Mouse (Mus musculus) kidney, postnatal 0 days (tissue): ENCODE results near the gene Mapk14. TPM values are rescaled to one million over a fixed set of nuclear protein-coding genes. Genes with fewer than 3 reads are reported as not detected.

Experiments used
- ATAC-seq: fragments of 200-750 bp; cut with Nextera tagmentation; replicated peaks from 2 replicates; pipeline ENCODE4 v1.8.0; 2017; ENCODE audit warnings: low read depth, moderate number of reproducible peaks, moderate TSS enrichment, moderate library complexity; ENCODE audit not compliant: low FRiP score
- DNase-seq: peaks from one replicate; pipeline ENCODE4 v3.0.0-alpha.2; 2016; ENCODE audit warnings: low spot score
- H3K27ac ChIP-seq: fragments of 300-500 bp; sonication (generic); 2 replicates; pipeline ENCODE4 v1.5.1; 2014; ENCODE audit warnings: mild to moderate bottlenecking
- H3K27me3 ChIP-seq: fragments of 300-500 bp; sonication (generic); 2 replicates; pipeline ENCODE4 v1.6.1; 2014; ENCODE audit warnings: low read length, mixed read lengths; ENCODE audit not compliant: insufficient read depth
- H3K36me3 ChIP-seq: fragments of 300-500 bp; sonication (generic); 2 replicates; pipeline ENCODE4 v1.6.1; 2014; ENCODE audit warnings: low read length, mixed read lengths; ENCODE audit not compliant: insufficient read depth
- H3K4me1 ChIP-seq: fragments of 300-500 bp; sonication (generic); replicated peaks from 2 replicates; pipeline ENCODE4 v1.6.1; 2014; ENCODE audit warnings: antibody characterized with exemption, low read length, mixed read lengths; ENCODE audit not compliant: insufficient read depth
- H3K4me2 ChIP-seq: fragments of 300-500 bp; sonication (generic); 2 replicates; pipeline ENCODE4 v1.6.1; 2014; ENCODE audit warnings: mild to moderate bottlenecking, low read length, moderate library complexity, mixed read lengths
- H3K4me3 ChIP-seq: fragments of 300-500 bp; sonication (generic); replicated peaks from 2 replicates; pipeline ENCODE4 v1.5.1; 2014; ENCODE audit warnings: low read depth, low read length
- H3K9ac ChIP-seq: fragments of 300-500 bp; sonication (generic); 2 replicates; pipeline ENCODE4 v1.6.1; 2014; ENCODE audit warnings: low read depth, low read length
- H3K9me3 ChIP-seq: fragments of 300-500 bp; sonication (generic); replicated peaks from 2 replicates; pipeline ENCODE4 v1.6.1; 2016; ENCODE audit warnings: low read length, inconsistent platforms, mixed read lengths
- CTCF ChIP-seq: IDR thresholded peaks from 2 replicates; pipeline ENCODE4 v1.5.1; 2016; ENCODE audit warnings: antibody characterized with exemption, low read depth, mild to moderate bottlenecking, moderate library complexity
- WGBS: fragments of 180-500 bp; shearing (Covaris S2); extraction: QIAGEN DNeasy Blood & Tissue Kit; methylation state at CpG from one replicate; pipeline ENCODE4 v1.1.7; 2014; 5-methylcytosine and 5-hydroxymethylcytosine counted together
- polyA plus RNA-seq: library from polyadenylated mRNA; unstranded; fragments of >200 nt; fragmentation: Nextera tagmentation; extraction: Ambion mirVana; gene quantifications from 2 replicates; pipeline ENCODE4 v1.2.1, GENCODE M21; 2015

The Mapk14 gene
- 33.8 and 34.0 TPM in 2 replicates for polyA plus RNA-seq

DNA sequence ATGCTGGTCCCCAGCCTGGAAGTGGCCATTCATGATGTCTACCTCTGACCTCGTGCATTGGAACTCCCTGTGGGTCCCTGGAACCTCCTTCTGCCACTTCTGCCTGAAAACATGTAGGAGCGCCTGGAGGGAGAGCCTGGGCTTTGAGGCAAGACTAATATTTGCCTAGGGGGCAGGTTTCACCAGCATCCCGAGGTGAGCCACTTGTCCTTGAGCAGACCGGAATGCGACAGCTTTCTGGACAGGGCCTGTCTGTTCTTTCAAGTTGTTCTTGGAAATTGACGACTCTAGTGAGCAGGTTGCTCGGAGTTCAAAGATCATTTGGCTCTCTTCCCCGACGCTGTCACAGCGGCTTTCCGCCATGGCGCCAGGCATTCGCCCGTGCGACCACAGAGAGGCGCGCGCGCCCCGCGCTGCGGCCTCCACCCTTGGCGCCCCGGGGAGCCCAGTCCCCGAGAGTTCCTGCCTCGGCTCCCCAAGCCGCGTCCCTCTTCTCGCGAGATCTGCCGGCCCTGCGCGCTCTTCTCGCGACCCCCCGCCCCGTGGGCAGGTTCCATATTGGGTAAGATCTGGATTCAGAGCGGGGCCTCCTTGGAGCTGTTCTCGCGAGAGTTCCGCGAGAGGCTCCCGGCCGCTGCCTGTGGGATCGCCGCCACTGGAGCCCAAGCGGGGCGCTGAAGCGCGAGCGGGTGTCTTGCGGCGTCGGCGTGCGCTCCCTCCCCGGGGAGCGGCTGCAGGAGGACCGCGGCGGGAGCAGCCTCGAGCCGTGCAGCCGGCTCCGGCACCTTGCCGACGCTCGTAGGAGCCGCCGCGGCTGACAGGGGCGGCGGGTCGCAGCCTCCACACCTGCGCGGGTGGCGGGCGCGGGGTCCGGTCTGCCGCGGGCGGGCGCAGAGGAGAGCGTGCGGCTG lies at the start of gene Mapk14:
TSS of gene Mapk14 (plus strand) at position 554 of the 911 bp plus-strand sequence.
- peak; percentile 81 for TF ChIP-seq CTCF
- no peaks in the 10 kb centered on the region for H3K27me3 ChIP-seq
- no peaks in the 10 kb centered on the region for H3K36me3 ChIP-seq
- H3K9me3 ChIP-seq, result no peaks in the 10 kb centered on the region
- WGBS, result under 1% methylated on average over 85 of the region's 86 CpGs
- H3K4me3 ChIP-seq, result peak within 1 kb of the TSS; percentile 96
- peaks cover 19% of the 10 kb centered on the region for H3K4me1 ChIP-seq
- peak within 1 kb of the TSS; percentile 91 for H3K9ac ChIP-seq
- peak; percentile 96 for ATAC-seq
- peak within 1 kb of the TSS; percentile 98 for H3K27ac ChIP-seq
- peak; percentile 99 for DNase-seq
- peak within 1 kb of the TSS; percentile 78 for H3K4me2 ChIP-seq

DNA sequence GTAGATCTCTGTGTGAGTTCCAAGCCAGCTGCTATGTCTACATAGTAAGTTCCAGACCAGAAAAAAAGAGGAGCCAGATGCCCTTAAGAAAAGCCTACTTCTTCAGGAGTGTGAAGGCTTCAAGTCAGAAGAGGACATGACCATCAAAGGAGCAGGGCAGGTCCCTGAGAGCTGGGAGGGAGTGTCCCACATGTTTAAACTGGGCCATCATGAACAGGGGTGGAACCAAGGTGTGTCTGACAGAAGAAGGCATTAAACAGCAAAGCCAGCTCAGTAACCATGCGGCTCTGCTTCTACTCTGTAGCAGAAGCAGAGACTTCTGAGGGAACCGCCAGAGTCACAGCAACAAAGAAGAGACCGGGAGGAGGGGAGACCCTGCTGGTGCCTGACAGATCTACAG lies 47.4 kb upstream of the Mapk14 start:
- no peak overlapping the region for H3K4me3 ChIP-seq
- H3K27ac ChIP-seq, result no peak overlapping the region
- 47% methylated on average over 3 of the region's 3 CpGs for WGBS
- DNase-seq, result peak; percentile 11
- no peaks in the 10 kb centered on the region for H3K27me3 ChIP-seq
- no peak for ATAC-seq
- H3K36me3 ChIP-seq, result no peaks in the 10 kb centered on the region
- H3K4me2 ChIP-seq, result no peak overlapping the region
- H3K9ac ChIP-seq, result no peak overlapping the region
- H3K9me3 ChIP-seq, result no peaks in the 10 kb centered on the region
- H3K4me1 ChIP-seq, result no peaks in the 10 kb centered on the region
- TF ChIP-seq CTCF, result no peak

DNA sequence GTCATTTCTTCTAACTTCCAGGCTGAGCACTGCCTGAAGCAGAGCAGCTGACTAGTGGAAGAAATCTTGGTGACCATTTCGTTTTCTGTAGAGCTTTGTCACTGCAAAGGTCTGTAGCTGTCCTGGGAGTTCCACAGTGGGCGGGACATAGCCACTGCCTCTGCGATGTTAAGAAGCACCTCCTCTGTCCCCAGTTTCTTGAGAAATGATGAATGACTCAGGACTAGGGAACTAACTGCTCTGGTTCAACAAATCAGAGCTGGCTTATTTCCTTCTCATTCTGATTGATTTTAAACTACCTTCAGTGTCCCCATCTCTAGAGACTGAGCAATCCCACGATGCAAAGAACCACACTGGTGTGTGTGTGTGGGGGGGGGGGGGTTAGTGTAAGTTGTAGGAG lies 47.0 kb upstream of the Mapk14 start:
- DNase-seq, result no peak
- H3K27ac ChIP-seq, result no peak overlapping the region
- no peaks in the 10 kb centered on the region for H3K36me3 ChIP-seq
- H3K9ac ChIP-seq, result no peak overlapping the region
- WGBS, result 47% methylated on average over 4 of the region's 4 CpGs
- no peak overlapping the region for H3K4me2 ChIP-seq
- ATAC-seq, result no peak
- no peak overlapping the region for H3K4me3 ChIP-seq
- H3K27me3 ChIP-seq, result no peaks in the 10 kb centered on the region
- H3K9me3 ChIP-seq, result no peaks in the 10 kb centered on the region
- TF ChIP-seq CTCF, result no peak
- H3K4me1 ChIP-seq, result no peaks in the 10 kb centered on the region

GRCm38 (mm10) chr17:28646221-28646620 lies 44.9 kb upstream of the Mapk14 start:
- Histone ChIP-seq H3K9me3 (no peaks in the 10 kb centered on the region), H3K27ac (no peak overlapping the region), H3K9ac (no peak overlapping the region), H3K4me2 (no peak overlapping the region), H3K27me3 (no peaks in the 10 kb centered on the region), H3K36me3 (no peaks in the 10 kb centered on the region), H3K4me3 (no peak overlapping the region), H3K4me1 (no peaks in the 10 kb centered on the region)
- WGBS, result 65% methylated on average over 3 of the region's 3 CpGs
- no peak for TF ChIP-seq CTCF
- no peak for ATAC-seq
- DNase-seq, result no peak

- no peaks in the 10 kb centered on the region for H3K27me3 ChIP-seq
- TF ChIP-seq CTCF, result peak; percentile 78
- 44% methylated on average over 6 of the region's 6 CpGs for WGBS
- no peak overlapping the region for H3K4me3 ChIP-seq
- no peaks in the 10 kb centered on the region for H3K36me3 ChIP-seq
- no peaks in the 10 kb centered on the region for H3K4me1 ChIP-seq
- DNase-seq (peak; percentile 51), ATAC-seq (no peak)
- H3K9ac ChIP-seq, result no peak overlapping the region
- no peaks in the 10 kb centered on the region for H3K9me3 ChIP-seq
- H3K27ac ChIP-seq, result no peak overlapping the region
- no peak overlapping the region for H3K4me2 ChIP-seq
These were observed 42.3 kb upstream of the Mapk14 start for GRCm38 (mm10) chr17:28648607-28649370.

DNA sequence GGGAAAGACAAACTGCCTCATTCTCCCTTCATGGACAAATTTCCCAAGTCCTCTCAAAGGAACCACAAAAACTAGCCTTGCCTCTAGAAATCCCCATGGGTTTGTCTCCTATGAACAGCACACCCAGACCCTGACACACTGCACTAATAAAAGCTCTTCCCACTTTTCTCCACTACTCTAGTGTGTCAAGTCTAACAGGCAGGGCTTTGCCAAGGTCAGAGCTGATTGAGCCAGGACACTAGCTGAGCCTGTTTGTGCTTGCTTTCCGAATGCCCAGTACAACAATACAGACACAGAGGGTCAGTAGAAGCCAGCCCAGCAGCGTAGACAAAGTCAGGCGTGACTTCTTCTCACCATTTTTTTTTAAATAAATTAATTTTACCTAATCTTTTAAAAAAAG lies 40.9 kb upstream of the Mapk14 start:
- 86% methylated on average over 3 of the region's 3 CpGs for WGBS
- Histone ChIP-seq H3K27ac (no peak overlapping the region), H3K27me3 (no peaks in the 10 kb centered on the region), H3K4me2 (no peak overlapping the region), H3K36me3 (no peaks in the 10 kb centered on the region), H3K4me1 (no peaks in the 10 kb centered on the region), H3K9me3 (no peaks in the 10 kb centered on the region), H3K4me3 (no peak overlapping the region), H3K9ac (no peak overlapping the region)
- DNase-seq, result no peak
- no peak for ATAC-seq
- no peak for TF ChIP-seq CTCF
